Mouse (Mus musculus): ENCODE measurements around the gene Alkbh1. TPM values are rescaled to one million over a fixed set of nuclear protein-coding genes. Genes with fewer than 3 reads are reported as not detected.
A peak's percentile ranks its signal among the peaks of the same experiment; 100 is the strongest.

The Alkbh1 gene
- total and polyA plus RNA-seq, 3 experiments = 26.8 to 39.1 (median 37.3) TPM

DNA sequence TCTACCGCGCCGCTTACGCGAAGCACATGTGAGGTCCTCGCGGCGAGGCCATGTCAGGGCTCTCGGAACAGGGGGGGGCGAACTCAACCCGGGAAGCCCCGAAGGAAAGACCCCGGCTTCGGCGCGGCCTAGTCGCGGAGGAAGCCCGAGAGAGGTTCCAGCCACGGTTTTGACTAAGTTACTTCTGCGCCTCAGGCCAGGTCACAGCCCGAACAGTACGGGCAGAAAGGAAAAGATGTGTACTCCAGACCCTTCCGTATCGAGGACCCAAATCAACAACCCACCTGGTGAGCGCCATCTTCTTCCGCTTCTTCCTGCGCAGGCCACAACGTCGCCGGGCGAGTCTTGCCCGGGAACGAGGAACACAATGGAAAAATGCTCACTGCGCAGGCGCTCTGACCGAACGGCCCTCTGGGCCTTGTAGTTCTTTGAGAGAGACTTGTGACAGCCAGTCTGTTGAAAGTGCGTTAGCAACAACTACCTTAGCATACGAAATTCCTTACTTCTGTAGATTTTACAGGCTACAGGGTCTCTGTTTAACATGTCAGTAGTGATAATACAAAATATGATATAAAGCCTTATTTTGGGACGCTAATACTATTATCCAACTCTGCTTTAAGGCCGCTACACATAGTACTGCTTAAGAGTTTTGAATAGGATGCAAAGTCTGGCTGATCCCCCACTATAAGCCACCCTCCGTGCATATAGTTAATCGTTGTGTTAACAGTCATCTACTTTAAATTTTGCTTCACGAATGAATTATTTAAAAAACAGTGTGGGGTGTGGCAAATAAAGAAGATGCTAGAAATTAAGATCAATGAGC lies 28.4 kb upstream of the Alkbh1 start, which contains the start of gene Snw1:
Snw1 (minus strand) TSS at position 311 of the 823 bp plus-strand sequence.
- in situ Hi-C loops (cut with MboI; ENCODE audit: low pct_ligation_motif_present, low pct_unique_long_range_greater_than_20kb, low sequenced_read_pairs) (no loop called here), dilution Hi-C loops (cut with MboI; ENCODE audit: extremely low pct_ligation_motif_present, extremely low pct_unique_long_range_greater_than_20kb, low sequenced_read_pairs) (no loop called here)
- H3K36me3 ChIP-seq (replicated peaks in 1 of 2; ENCODE audit: control insufficient read depth in 1 of 2, insufficient read depth in 1 of 2, low read length in 1 of 2) = peaks cover 12 to 21% of the 10 kb centered on the region in 2 experiments
- H3K27ac ChIP-seq (ENCODE audit: insufficient read depth, low read depth) = peak within 1 kb of the TSS; percentile 36; the same call in 1 of the 2 replicates
- no peaks in the 10 kb centered on the region for H3K27me3 ChIP-seq (replicated peaks)
- DNase-seq (ENCODE audit: extremely low read depth) = peak; percentile 97
- peak within 1 kb of the TSS; percentile 88 for H3K4me2 ChIP-seq (ENCODE audit: insufficient read depth, low read depth, poor library complexity, severe bottlenecking)
- peaks cover 42% of the 10 kb centered on the region for H3K79me2 ChIP-seq (replicated peaks; ENCODE audit: control insufficient read depth, extremely low read depth, insufficient read depth, poor library complexity, severe bottlenecking)
- no peaks in the 10 kb centered on the region for H3K9me3 ChIP-seq (replicated peaks; ENCODE audit: low read length)
- H3K4me3 ChIP-seq (replicated peaks in 1 of 3; ENCODE audit: low read depth in 2 of 3, low read length in 2 of 3, poor library complexity in 1 of 3) = peak within 1 kb of the TSS; percentile 83 to 96 (median 86)
- peaks cover 5 to 17% of the 10 kb centered on the region in 2 experiments; a peak in 3 of 4 replicates for H3K4me1 ChIP-seq (ENCODE audit: control insufficient read depth in 1 of 2, insufficient read depth in 2 of 2)
- peak within 1 kb of the TSS; percentile 98 for H3K9ac ChIP-seq (ENCODE audit: insufficient read depth, low read depth)
- TF ChIP-seq E2F4 (IDR thresholded peaks at IDR 0.05; ENCODE audit: insufficient replicate concordance, low read depth, low read length) = peak; percentile 88; the same call in 1 of the 2 replicates
- peak; percentile 82 for TF ChIP-seq NELFE (IDR thresholded peaks at IDR 0.05; ENCODE audit: low read depth, low read length)
- peak; percentile 50 for TF ChIP-seq IRF4 (IDR thresholded peaks at IDR 0.05; ENCODE audit: low read depth, low read length)
- TF ChIP-seq ZNF384 (IDR thresholded peaks at IDR 0.05; ENCODE audit: low read depth, low read length) = no peak
- TF ChIP-seq TBP (conservative IDR thresholded peaks at IDR 0.05; ENCODE audit: low read depth, low read length) = peak; percentile 81
- no peak for TF ChIP-seq EP300 (IDR thresholded peaks at IDR 0.05; ENCODE audit: low read length)
- no peak for TF ChIP-seq PAX5 (IDR thresholded peaks at IDR 0.05; ENCODE audit: low read length)
- TF ChIP-seq UBTF (IDR thresholded peaks at IDR 0.05; ENCODE audit: low read depth, low read length) = peak; percentile 100
- TF ChIP-seq CHD1 (IDR thresholded peaks at IDR 0.05; ENCODE audit: low read depth, low read length) = peak; percentile 91
- TF ChIP-seq ELF1 (IDR thresholded peaks at IDR 0.05; ENCODE audit: low read depth, low read length) = peak; percentile 92
- no peak for TF ChIP-seq JUN (IDR thresholded peaks at IDR 0.05; ENCODE audit: insufficient read depth, low read depth, low read length)
- peak; percentile 83; the same call in 1 of the 2 replicates for TF ChIP-seq POLR2AphosphoS2 (IDR thresholded peaks at IDR 0.05; ENCODE audit: low read depth, low read length)
- TF ChIP-seq MEF2A (IDR thresholded peaks at IDR 0.05; ENCODE audit: borderline replicate concordance, low read depth, low read length) = peak; percentile 63; the same call in 1 of the 2 replicates
- TF ChIP-seq SIN3A (IDR thresholded peaks at IDR 0.05; ENCODE audit: low read length) = peak; percentile 87
- no peak for TF ChIP-seq BHLHE40 (IDR thresholded peaks at IDR 0.05; ENCODE audit: low read depth, low read length)
- no peak for TF ChIP-seq USF1 (IDR thresholded peaks at IDR 0.05; ENCODE audit: low read depth, low read length)
- no peak for TF ChIP-seq RAD21 (IDR thresholded peaks at IDR 0.05; ENCODE audit: low read depth, low read length)
- no peak for TF ChIP-seq ZKSCAN1 (IDR thresholded peaks at IDR 0.05; ENCODE audit: borderline replicate concordance, low read depth, low read length)
- TF ChIP-seq HCFC1 (IDR thresholded peaks at IDR 0.05; ENCODE audit: low read depth, low read length) = peak; percentile 99
- TF ChIP-seq MAFK (IDR thresholded peaks at IDR 0.05; ENCODE audit: insufficient replicate concordance, low read length) = no peak
- TF ChIP-seq SMC3 (IDR thresholded peaks at IDR 0.05; ENCODE audit: low read depth, low read length) = no peak
- no peak for TF ChIP-seq CTCF (conservative IDR thresholded peaks at IDR 0.05 in 1 of 2, IDR thresholded peaks at IDR 0.05 in 1 of 2; ENCODE audit: low read depth in 2 of 2, low read length in 2 of 2)
- TF ChIP-seq POLR2A (IDR thresholded peaks at IDR 0.05; ENCODE audit: low read depth, low read length) = peak; percentile 89
- TF ChIP-seq MAZ (IDR thresholded peaks at IDR 0.05; ENCODE audit: low read depth, low read length) = no peak
- peak; percentile 95 for TF ChIP-seq NRF1 (IDR thresholded peaks at IDR 0.05; ENCODE audit: low read depth, low read length)
- no peak for TF ChIP-seq ZC3H11A (IDR thresholded peaks at IDR 0.05; ENCODE audit: low read depth, low read length)
- TF ChIP-seq GABPA (IDR thresholded peaks at IDR 0.05; ENCODE audit: insufficient replicate concordance, low read depth, low read length) = peak; percentile 78; the same call in 1 of the 2 replicates
- peak; percentile 66 for TF ChIP-seq MYC (IDR thresholded peaks at IDR 0.05; ENCODE audit: low read depth, low read length)
- peak; percentile 83 for TF ChIP-seq MAX (IDR thresholded peaks at IDR 0.05; ENCODE audit: low read length)
- TF ChIP-seq RCOR1 (conservative IDR thresholded peaks at IDR 0.05; ENCODE audit: low read depth, low read length) = no peak
- TF ChIP-seq ETS1 (conservative IDR thresholded peaks at IDR 0.05; ENCODE audit: low read depth, low read length) = no peak
- TF ChIP-seq KAT2A (IDR thresholded peaks at IDR 0.05; ENCODE audit: insufficient replicate concordance, low read length) = peak; percentile 99
- TF ChIP-seq TCF12 (IDR thresholded peaks at IDR 0.05; ENCODE audit: low read depth, low read length) = peak; percentile 83
- no peak for TF ChIP-seq JUND (conservative IDR thresholded peaks at IDR 0.05; ENCODE audit: low read depth, low read length)
- no peak for TF ChIP-seq CHD2 (IDR thresholded peaks at IDR 0.05; ENCODE audit: low read length)
- TF ChIP-seq MXI1 (IDR thresholded peaks at IDR 0.05; ENCODE audit: low read depth, low read length) = peak; percentile 47; the same call in 1 of the 2 replicates
- TF ChIP-seq ZMIZ1 (IDR thresholded peaks at IDR 0.05; ENCODE audit: low read depth, low read length) = peak; percentile 45; the same call in 1 of the 2 replicates
- TF ChIP-seq USF2 (conservative IDR thresholded peaks at IDR 0.05; ENCODE audit: low read depth, low read length) = no peak
